Mouse (Mus musculus) hindbrain, embryonic 16.5 days (tissue): ENCODE results near the gene 0610040J01Rik. TPM values are rescaled to one million over a fixed set of nuclear protein-coding genes. Genes with fewer than 3 reads are reported as not detected.
"Not testable (repeated sequence)": the region's sequence is repeated elsewhere in the genome, so short reads cannot be mapped to it uniquely, and the experiment has no call there.

Experiments
- ATAC-seq: fragments of 200-750 bp; cut with Nextera tagmentation; 2 replicates; pipeline ENCODE4 v1.8.0; 2017; ENCODE audit warnings: moderate TSS enrichment, moderate library complexity
- H3K27ac ChIP-seq: fragments of 300-500 bp; sonication (generic); 2 replicates; pipeline ENCODE4 v1.5.1; 2014; ENCODE audit warnings: low read depth, mild to moderate bottlenecking, control low read depth, low read length, moderate library complexity
- H3K27me3 ChIP-seq: fragments of 300-500 bp; sonication (generic); replicated peaks from 2 replicates; pipeline ENCODE4 v1.6.1; 2014; ENCODE audit warnings: low read length; ENCODE audit not compliant: control insufficient read depth, insufficient read depth
- H3K36me3 ChIP-seq: fragments of 300-500 bp; sonication (generic); 2 replicates; pipeline ENCODE4 v1.6.1; 2014; ENCODE audit warnings: mild to moderate bottlenecking, low read length, moderate library complexity, mixed read lengths; ENCODE audit not compliant: control insufficient read depth, insufficient read depth
- H3K4me1 ChIP-seq: fragments of 300-500 bp; sonication (generic); 2 replicates; pipeline ENCODE4 v1.6.1; 2014; ENCODE audit warnings: low read depth, low read length; ENCODE audit not compliant: control insufficient read depth, insufficient read depth
- H3K4me2 ChIP-seq: fragments of 300-500 bp; sonication (generic); 2 replicates; pipeline ENCODE4 v1.6.1; 2014; ENCODE audit warnings: mild to moderate bottlenecking, low read length, control low read depth, moderate library complexity
- H3K4me3 ChIP-seq: fragments of 300-500 bp; sonication (generic); 2 replicates; pipeline ENCODE4 v1.5.1; 2014; ENCODE audit warnings: mild to moderate bottlenecking, low read length, control low read depth, moderate library complexity
- H3K9ac ChIP-seq: fragments of 300-500 bp; sonication (generic); 2 replicates; pipeline ENCODE4 v1.6.1; 2014; ENCODE audit warnings: low read depth, mild to moderate bottlenecking, control low read depth, low read length, moderate library complexity
- H3K9me3 ChIP-seq: fragments of 300-500 bp; sonication (generic); 2 replicates; pipeline ENCODE4 v1.6.1; 2014; ENCODE audit warnings: mild to moderate bottlenecking, low read length, moderate library complexity; ENCODE audit not compliant: control insufficient read depth
- WGBS: fragments of 180-500 bp; shearing (Covaris S2); extraction: QIAGEN DNeasy Blood & Tissue Kit; methylation state at CpG from one replicate; pipeline ENCODE4 v1.1.7; 2014; 5-methylcytosine and 5-hydroxymethylcytosine counted together
- polyA plus RNA-seq: library from polyadenylated mRNA; unstranded; fragments of >200 nt; fragmentation: Nextera tagmentation; extraction: Ambion mirVana; gene quantifications from 2 replicates; pipeline ENCODE4 v1.2.1, GENCODE M21; 2015

0610040J01Rik gene
- polyA plus RNA-seq, 1 experiment from 2014 or later = 3.6 TPM

GRCm38 (mm10) chr5:63886709-63887108 lies 74.5 kb downstream of the 0610040J01Rik start:
- Histone ChIP-seq H3K27ac (no peak overlapping the region), H3K27me3 (no peaks in the 10 kb centered on the region), H3K36me3 (no peaks in the 10 kb centered on the region), H3K4me1 (no peaks in the 10 kb centered on the region), H3K9me3 (no peaks in the 10 kb centered on the region), H3K9ac (no peak overlapping the region), H3K4me3 (no peak overlapping the region), H3K4me2 (no peak overlapping the region)
- ATAC-seq = peak; percentile 61; the same call in 1 of the 2 replicates
- 26% methylated on average over 6 of the region's 6 CpGs for WGBS

GRCm38 (mm10) chr5:63887111-63887510 lies 74.9 kb downstream of the 0610040J01Rik start:
- H3K36me3 ChIP-seq = no peaks in the 10 kb centered on the region
- H3K27me3 ChIP-seq = no peaks in the 10 kb centered on the region
- no peaks in the 10 kb centered on the region for H3K4me1 ChIP-seq
- no peak for ATAC-seq
- H3K9ac ChIP-seq = no peak overlapping the region
- H3K27ac ChIP-seq = no peak overlapping the region
- 98% methylated on average over 4 of the region's 4 CpGs for WGBS
- H3K4me2 ChIP-seq = no peak overlapping the region
- H3K4me3 ChIP-seq = no peak overlapping the region
- no peaks in the 10 kb centered on the region for H3K9me3 ChIP-seq

GRCm38 (mm10) chr5:63891241-63891640 lies 79.1 kb downstream of the 0610040J01Rik start:
- no peak overlapping the region for H3K27ac ChIP-seq
- WGBS = 74% methylated on average over 4 of the region's 4 CpGs
- H3K9ac ChIP-seq = no peak overlapping the region
- no peaks in the 10 kb centered on the region for H3K27me3 ChIP-seq
- H3K4me3 ChIP-seq = no peak overlapping the region
- no peaks in the 10 kb centered on the region for H3K4me1 ChIP-seq
- H3K36me3 ChIP-seq = no peaks in the 10 kb centered on the region
- H3K4me2 ChIP-seq = no peak overlapping the region
- H3K9me3 ChIP-seq = no peaks in the 10 kb centered on the region
- ATAC-seq = no peak

- H3K9me3 ChIP-seq = no peaks in the 10 kb centered on the region
- WGBS = 85% methylated on average over 6 of the region's 6 CpGs
- no peak overlapping the region for H3K4me3 ChIP-seq
- no peaks in the 10 kb centered on the region for H3K4me1 ChIP-seq
- no peak for ATAC-seq
- no peak overlapping the region for H3K9ac ChIP-seq
- no peak overlapping the region for H3K4me2 ChIP-seq
- no peaks in the 10 kb centered on the region for H3K27me3 ChIP-seq
- no peaks in the 10 kb centered on the region for H3K36me3 ChIP-seq
- no peak overlapping the region for H3K27ac ChIP-seq
Measured at GRCm38 (mm10) chr5:63891912-63892311, 79.7 kb downstream of the 0610040J01Rik start.

GRCm38 (mm10) chr5:63897001-63897819 lies 85.0 kb downstream of the 0610040J01Rik start:
- not testable (repeated sequence) for H3K36me3 ChIP-seq, H3K4me3 ChIP-seq, H3K27ac ChIP-seq, H3K9ac ChIP-seq, ATAC-seq, H3K4me2 ChIP-seq, H3K27me3 ChIP-seq, H3K9me3 ChIP-seq, H3K4me1 ChIP-seq
- WGBS = 81% methylated on average over 5 of the region's 5 CpGs

- H3K9ac ChIP-seq = no peak overlapping the region
- H3K27ac ChIP-seq = no peak overlapping the region
- no peak overlapping the region for H3K4me2 ChIP-seq
- no peaks in the 10 kb centered on the region for H3K27me3 ChIP-seq
- no peaks in the 10 kb centered on the region for H3K9me3 ChIP-seq
- 82% methylated on average over 3 of the region's 3 CpGs for WGBS
- no peak for ATAC-seq
- no peaks in the 10 kb centered on the region for H3K36me3 ChIP-seq
- H3K4me3 ChIP-seq = no peak overlapping the region
- no peaks in the 10 kb centered on the region for H3K4me1 ChIP-seq
Measured at GRCm38 (mm10) chr5:63897820-63898110, 85.6 kb downstream of the 0610040J01Rik start.

GRCm38 (mm10) chr5:63903329-63903728 lies 91.2 kb downstream of the 0610040J01Rik start:
- Histone ChIP-seq H3K27me3 (no peaks in the 10 kb centered on the region), H3K9ac (no peak overlapping the region), H3K4me3 (no peak overlapping the region), H3K36me3 (no peaks in the 10 kb centered on the region), H3K9me3 (no peaks in the 10 kb centered on the region), H3K4me1 (no peaks in the 10 kb centered on the region), H3K4me2 (no peak overlapping the region), H3K27ac (no peak overlapping the region)
- no peak for ATAC-seq
- WGBS = 83% methylated on average over 3 of the region's 3 CpGs

- Histone ChIP-seq H3K9me3 (no peaks in the 10 kb centered on the region), H3K27ac (no peak overlapping the region), H3K4me3 (no peak overlapping the region), H3K27me3 (no peaks in the 10 kb centered on the region), H3K36me3 (no peaks in the 10 kb centered on the region), H3K4me1 (no peaks in the 10 kb centered on the region), H3K4me2 (0 out of 2 replicates have a peak overlapping the region, but pooled peaks have one; percentile 22), H3K9ac (no peak overlapping the region)
- peak; percentile 90 for ATAC-seq
- WGBS = 42% methylated on average over 13 of the region's 13 CpGs
Measured at GRCm38 (mm10) chr5:63906149-63907093, 94.3 kb downstream of the 0610040J01Rik start.

GRCm38 (mm10) chr5:63907513-63907912 lies 95.3 kb downstream of the 0610040J01Rik start:
- Histone ChIP-seq H3K27me3 (no peaks in the 10 kb centered on the region), H3K9me3 (no peaks in the 10 kb centered on the region), H3K9ac (no peak overlapping the region), H3K4me2 (no peak overlapping the region), H3K27ac (no peak overlapping the region), H3K4me1 (no peaks in the 10 kb centered on the region), H3K4me3 (no peak overlapping the region), H3K36me3 (no peaks in the 10 kb centered on the region)
- ATAC-seq = no peak
- whole genome bisulfite sequencing = 73% methylated on average over 4 of the region's 4 CpGs
